Mouse (Mus musculus): ENCODE measurements at regions not wholly inside any gene's neighbourhood (a gene's known extent, or its start where the extent isn't known, plus 50 kb on each side); places are given as distances from the start of the nearest gene placed in this dataset.

DNA sequence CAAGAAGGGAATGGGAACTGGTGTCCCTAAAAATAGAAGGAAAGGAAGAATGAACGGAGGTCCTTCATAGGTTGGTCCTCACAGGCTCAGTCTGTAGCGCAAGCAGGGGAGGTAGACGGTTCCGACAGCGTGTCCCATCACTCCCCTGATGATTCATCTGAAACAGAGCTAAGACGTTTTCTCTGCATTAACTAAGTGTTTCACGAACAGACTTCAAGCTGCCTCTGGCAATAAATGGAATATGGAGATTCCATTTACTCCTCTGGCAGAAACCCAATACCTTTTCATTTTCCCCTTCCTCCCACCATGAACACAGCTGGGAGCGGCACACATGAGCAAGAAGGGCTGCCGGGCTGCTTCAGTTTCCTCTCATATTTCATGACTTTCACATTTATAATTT is 194.6 kb upstream of the Sox11 start:
- 62% methylated on average over 9 of the region's 9 CpGs for WGBS
- H3K4me2 ChIP-seq: no peak overlapping the region
- ATAC-seq (ENCODE audit: extremely low read depth, insufficient number of reproducible peaks, low FRiP score, low TSS enrichment): no peak

DNA sequence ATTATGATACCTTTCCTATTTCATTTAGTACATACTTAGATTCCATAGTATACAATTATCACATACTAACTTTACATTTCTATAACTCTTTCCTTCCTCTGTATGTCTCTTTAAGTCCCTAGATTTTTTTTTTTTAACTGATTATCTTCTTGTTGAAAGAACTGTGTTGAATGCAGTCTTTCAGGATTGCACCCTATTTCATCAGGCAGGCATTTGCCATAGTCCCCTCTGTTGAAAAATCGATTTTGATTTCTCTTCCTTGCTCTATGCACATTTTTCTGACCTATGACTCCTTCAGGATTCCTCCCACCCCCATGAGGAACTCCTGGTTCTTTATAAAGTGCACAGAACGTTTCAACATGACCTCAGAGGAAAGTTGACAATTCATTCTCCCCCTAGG is 183.2 kb upstream of the Sox11 start:
- no peaks in the 10 kb centered on the region for H3K36me3 ChIP-seq
- no peak overlapping the region for H3K27ac ChIP-seq (replicated peaks)
- no peak overlapping the region for H3K9ac ChIP-seq
- H3K4me1 ChIP-seq: no peaks in the 10 kb centered on the region
- WGBS: 47% methylated on average over 2 of the region's 2 CpGs
- no peak overlapping the region for H3K4me3 ChIP-seq
- no peak for ATAC-seq (ENCODE audit: extremely low read depth, insufficient number of reproducible peaks, low FRiP score, low TSS enrichment)
- H3K4me2 ChIP-seq: no peak overlapping the region
- H3K9me3 ChIP-seq: no peaks in the 10 kb centered on the region
- H3K27me3 ChIP-seq (replicated peaks): no peaks in the 10 kb centered on the region

More for the DNA sequence above, 194.6 kb upstream of the Sox11 start:
- H3K9me3 ChIP-seq: 0 out of 2 replicates have a peak, but pooled peaks cover 3% of the 10 kb centered on the region
- no peak overlapping the region for H3K9ac ChIP-seq
- H3K4me1 ChIP-seq: peaks cover 14% of the 10 kb centered on the region
- H3K36me3 ChIP-seq: no peaks in the 10 kb centered on the region
- H3K27me3 ChIP-seq (replicated peaks): no peaks in the 10 kb centered on the region
- H3K4me3 ChIP-seq: no peak overlapping the region
- H3K27ac ChIP-seq (replicated peaks): no peak overlapping the region

DNA sequence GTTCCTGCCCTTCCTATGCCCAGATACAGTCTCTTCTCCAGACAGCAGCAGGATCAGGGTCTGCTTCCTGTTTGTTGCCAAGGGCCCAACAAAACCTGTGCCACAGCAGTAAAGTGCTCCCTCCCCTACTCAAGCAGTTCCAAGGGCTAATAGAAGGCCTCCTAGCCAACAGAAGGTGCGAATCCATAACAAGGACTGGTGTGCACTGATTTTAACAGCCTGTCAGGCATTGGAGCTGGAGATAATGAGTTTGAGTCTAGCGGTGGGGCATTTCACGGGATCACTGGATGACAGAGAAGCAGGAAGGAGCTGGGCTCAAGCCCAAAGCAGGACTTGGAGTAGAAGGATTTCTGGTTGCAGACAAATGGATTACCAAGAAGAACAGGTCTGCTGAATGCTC is 170.9 kb upstream of the Sox11 start:
- H3K27ac ChIP-seq (replicated peaks): no peak overlapping the region
- no peak overlapping the region for H3K9ac ChIP-seq
- H3K9me3 ChIP-seq: no peaks in the 10 kb centered on the region
- H3K4me2 ChIP-seq: no peak overlapping the region
- no peaks in the 10 kb centered on the region for H3K27me3 ChIP-seq (replicated peaks)
- H3K4me3 ChIP-seq: no peak overlapping the region
- H3K36me3 ChIP-seq: no peaks in the 10 kb centered on the region
- 72% methylated on average over 3 of the region's 3 CpGs for WGBS
- H3K4me1 ChIP-seq: peaks cover 2% of the 10 kb centered on the region
- no peak for ATAC-seq (ENCODE audit: extremely low read depth, insufficient number of reproducible peaks, low FRiP score, low TSS enrichment)

DNA sequence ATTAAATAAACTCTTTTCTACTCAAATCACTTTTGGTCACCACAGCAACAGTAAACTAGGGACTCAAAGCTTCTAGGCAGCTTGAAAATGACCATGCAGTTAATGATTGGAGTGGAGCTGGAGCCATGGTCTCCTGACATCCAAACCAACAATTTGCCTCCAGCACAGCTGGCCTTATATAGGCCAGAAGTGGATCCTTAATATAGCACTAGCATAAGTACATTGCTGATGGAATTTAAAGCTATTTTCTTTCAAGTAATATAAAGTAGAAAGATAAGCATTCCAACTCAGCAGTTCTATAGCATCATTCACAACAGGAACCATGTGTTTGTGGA is 165.8 kb upstream of the Sox11 start:
- Histone ChIP-seq H3K27me3 (replicated peaks) (no peaks in the 10 kb centered on the region), H3K4me1 (peaks cover 5% of the 10 kb centered on the region), H3K4me3 (no peak overlapping the region), H3K4me2 (no peak overlapping the region), H3K9ac (no peak overlapping the region), H3K9me3 (no peaks in the 10 kb centered on the region), H3K36me3 (no peaks in the 10 kb centered on the region), H3K27ac (replicated peaks) (no peak overlapping the region)
- no peak for ATAC-seq (ENCODE audit: extremely low read depth, insufficient number of reproducible peaks, low FRiP score, low TSS enrichment)

DNA sequence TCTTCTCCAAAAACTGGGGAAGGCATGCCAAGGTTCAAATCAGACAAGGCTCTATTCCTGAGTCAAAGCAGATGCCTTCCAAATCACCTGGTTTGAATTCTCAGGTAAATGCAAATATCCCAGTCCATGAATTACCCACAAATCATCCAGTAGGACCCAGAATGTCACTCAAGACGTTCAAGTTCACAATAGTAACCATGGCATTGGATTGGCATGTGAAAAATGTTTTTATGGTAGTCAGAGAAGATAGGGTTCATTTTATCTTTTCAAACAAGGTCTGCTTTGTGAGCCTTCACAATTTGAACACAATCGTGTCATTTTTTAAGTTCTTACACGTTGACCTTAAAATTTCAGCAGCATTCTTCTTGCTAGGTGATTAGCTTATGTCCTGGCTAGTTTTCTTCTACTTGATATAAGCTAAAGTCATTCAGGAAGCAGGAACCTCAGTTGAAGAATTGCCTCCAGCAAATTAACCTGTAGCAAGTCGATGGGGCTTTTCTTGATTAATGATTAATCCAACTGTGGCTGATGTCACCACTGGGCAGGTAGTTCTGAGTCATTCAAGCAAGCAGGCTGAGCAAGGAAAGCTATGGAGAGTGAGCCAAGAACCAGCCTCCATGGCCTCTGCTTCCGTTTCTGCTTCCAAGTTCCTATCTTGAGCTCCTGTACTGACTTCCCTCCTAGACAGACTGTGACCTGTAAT is 165.3 kb upstream of the Sox11 start:
- Histone ChIP-seq H3K4me2 (no peak overlapping the region), H3K27ac (replicated peaks) (no peak overlapping the region), H3K36me3 (no peaks in the 10 kb centered on the region), H3K4me1 (peaks cover 5% of the 10 kb centered on the region), H3K9ac (no peak overlapping the region), H3K27me3 (replicated peaks) (no peaks in the 10 kb centered on the region), H3K4me3 (no peak overlapping the region), H3K9me3 (no peaks in the 10 kb centered on the region)
- no peak for ATAC-seq (ENCODE audit: extremely low read depth, insufficient number of reproducible peaks, low FRiP score, low TSS enrichment)
- WGBS: 57% methylated on average over 5 of the region's 5 CpGs

DNA sequence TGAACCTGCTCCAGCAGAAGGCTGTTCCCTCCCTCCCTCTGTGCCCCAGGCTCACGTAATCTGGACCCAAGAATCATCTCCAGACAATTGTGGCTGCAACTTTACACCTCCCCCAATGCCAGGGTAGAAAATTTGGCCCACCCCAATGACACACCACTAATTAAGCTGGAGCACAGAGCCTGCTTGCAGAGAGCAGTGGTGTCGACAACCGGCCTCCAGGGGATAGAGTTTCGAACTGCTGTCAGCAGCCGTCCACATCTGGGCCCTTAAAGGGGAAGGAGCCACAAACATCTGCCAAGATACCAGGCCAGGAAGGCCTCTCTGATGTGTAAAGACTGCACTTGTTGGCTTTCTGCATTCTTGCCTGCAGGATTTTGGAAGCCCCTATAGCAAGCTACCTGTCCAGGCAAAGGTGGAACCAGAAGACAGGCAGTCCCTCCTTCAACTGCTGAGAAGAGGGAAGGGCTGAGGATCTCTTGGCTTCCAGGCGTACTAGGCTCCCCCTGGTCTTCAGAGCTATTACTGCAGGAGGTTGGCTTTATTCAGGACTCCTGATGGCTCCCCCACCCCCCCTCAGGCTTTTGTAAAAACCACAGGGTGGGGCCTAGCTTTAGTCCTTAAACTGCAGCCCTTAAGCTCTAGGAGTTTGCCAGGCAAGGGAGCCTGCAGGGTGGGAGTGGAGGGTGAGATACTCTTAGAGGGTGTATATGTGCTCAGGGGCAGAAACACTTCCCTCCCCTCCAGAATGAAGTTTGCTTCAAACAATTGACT is 160.5 kb upstream of the Sox11 start:
- Histone ChIP-seq H3K4me3 (no peak overlapping the region), H3K9ac (no peak overlapping the region), H3K27ac (replicated peaks) (no peak overlapping the region), H3K4me1 (peaks cover 8% of the 10 kb centered on the region), H3K4me2 (no peak overlapping the region), H3K36me3 (no peaks in the 10 kb centered on the region), H3K27me3 (replicated peaks) (no peaks in the 10 kb centered on the region), H3K9me3 (no peaks in the 10 kb centered on the region)
- 33% methylated on average over 6 of the region's 6 CpGs for WGBS
- no peak for ATAC-seq (ENCODE audit: extremely low read depth, insufficient number of reproducible peaks, low FRiP score, low TSS enrichment)

DNA sequence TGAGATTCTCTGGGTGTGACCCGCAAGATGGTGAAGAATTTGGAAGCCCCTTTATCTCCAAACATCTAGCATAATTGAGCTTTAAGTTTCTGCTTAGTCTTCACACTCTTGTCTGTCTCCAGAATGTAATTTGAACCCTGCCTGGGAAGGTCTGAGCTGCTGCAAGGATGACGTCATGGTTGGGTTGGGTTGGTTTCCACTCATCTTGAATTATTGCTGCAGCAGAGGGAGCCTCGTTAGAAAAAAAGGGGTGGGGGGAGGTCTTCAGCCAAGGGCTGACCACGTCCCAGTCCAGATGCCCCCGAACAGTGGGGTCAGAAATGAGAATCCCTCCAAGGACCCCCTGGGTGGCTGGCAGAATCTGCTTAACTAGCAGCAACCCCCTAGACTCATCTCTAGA is 158.1 kb upstream of the Sox11 start:
- WGBS: 25% methylated on average over 5 of the region's 5 CpGs
- ATAC-seq (ENCODE audit: extremely low read depth, insufficient number of reproducible peaks, low FRiP score, low TSS enrichment): no peak
- Histone ChIP-seq H3K27ac (replicated peaks) (no peak overlapping the region), H3K9ac (no peak overlapping the region), H3K4me1 (peaks cover 13% of the 10 kb centered on the region), H3K4me3 (no peak overlapping the region), H3K27me3 (replicated peaks) (no peaks in the 10 kb centered on the region), H3K9me3 (no peaks in the 10 kb centered on the region), H3K36me3 (no peaks in the 10 kb centered on the region), H3K4me2 (no peak overlapping the region)

DNA sequence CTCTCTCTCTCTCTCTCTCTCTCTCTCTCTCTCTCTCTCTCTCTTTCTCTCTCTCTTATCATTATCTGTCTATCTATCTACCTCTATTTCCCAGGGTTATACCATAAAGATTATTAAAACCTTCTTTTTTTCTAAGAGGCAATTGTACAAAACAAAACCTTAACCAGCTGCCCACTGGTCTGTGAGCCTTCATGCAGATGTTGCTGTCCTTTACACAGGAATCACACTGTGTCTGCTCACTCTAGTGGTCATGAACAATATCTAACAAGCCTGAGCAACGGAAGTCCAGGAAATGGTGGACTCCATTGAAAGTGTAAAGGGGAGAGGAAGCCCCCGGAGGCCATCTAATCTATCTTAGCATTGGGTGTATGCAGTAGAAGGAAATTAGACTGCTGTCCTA is 156.9 kb upstream of the Sox11 start:
- ATAC-seq (ENCODE audit: extremely low read depth, insufficient number of reproducible peaks, low FRiP score, low TSS enrichment): no peak
- Histone ChIP-seq H3K4me3 (no peak overlapping the region), H3K27me3 (replicated peaks) (no peaks in the 10 kb centered on the region), H3K9ac (no peak overlapping the region), H3K4me2 (no peak overlapping the region), H3K9me3 (no peaks in the 10 kb centered on the region), H3K27ac (replicated peaks) (no peak overlapping the region), H3K36me3 (no peaks in the 10 kb centered on the region), H3K4me1 (peaks cover 18% of the 10 kb centered on the region)
- WGBS: 58% methylated on average over 2 of the region's 2 CpGs

DNA sequence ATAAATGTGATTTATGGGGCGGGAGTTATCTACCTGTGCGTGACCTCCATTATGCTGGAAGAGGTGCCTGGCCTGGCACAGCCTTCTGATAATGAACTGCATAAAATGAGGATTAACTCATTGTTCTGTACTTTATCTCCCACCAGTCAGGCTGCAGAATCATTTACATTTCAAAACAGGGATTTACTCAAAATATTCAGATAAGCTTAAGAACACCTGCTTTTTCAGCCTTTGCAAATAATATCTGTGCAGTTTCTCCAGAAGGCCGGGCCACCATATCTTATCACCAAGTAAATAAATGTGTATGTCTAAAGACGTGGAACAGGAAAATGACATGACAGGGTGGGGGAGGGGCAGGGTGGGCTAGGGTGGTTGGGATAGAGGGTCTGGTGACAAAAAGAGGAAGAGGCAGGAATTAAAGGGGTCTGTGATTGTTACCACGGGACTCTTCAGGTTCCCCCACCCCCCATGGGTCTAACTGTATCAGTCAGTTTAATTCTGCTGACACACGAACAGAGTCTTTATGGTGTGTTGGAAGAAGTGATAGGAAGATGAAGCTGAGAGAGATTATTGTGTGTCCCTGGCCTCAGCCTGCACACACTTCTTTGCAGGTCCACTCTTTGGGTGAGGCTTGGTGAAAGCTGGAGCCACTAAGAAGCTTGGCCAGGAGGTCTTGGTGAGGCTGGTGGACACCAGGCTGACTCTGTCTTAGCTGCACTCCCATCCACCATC is 154.6 kb upstream of the Sox11 start:
- no peak for ATAC-seq (ENCODE audit: extremely low read depth, insufficient number of reproducible peaks, low FRiP score, low TSS enrichment)
- no peak overlapping the region for H3K27ac ChIP-seq (replicated peaks)
- no peaks in the 10 kb centered on the region for H3K9me3 ChIP-seq
- H3K27me3 ChIP-seq (replicated peaks): no peaks in the 10 kb centered on the region
- H3K9ac ChIP-seq: no peak overlapping the region
- H3K4me2 ChIP-seq: no peak overlapping the region
- WGBS: 46% methylated on average over 6 of the region's 6 CpGs
- H3K4me3 ChIP-seq: no peak overlapping the region
- no peaks in the 10 kb centered on the region for H3K36me3 ChIP-seq
- H3K4me1 ChIP-seq: peaks cover 25% of the 10 kb centered on the region

DNA sequence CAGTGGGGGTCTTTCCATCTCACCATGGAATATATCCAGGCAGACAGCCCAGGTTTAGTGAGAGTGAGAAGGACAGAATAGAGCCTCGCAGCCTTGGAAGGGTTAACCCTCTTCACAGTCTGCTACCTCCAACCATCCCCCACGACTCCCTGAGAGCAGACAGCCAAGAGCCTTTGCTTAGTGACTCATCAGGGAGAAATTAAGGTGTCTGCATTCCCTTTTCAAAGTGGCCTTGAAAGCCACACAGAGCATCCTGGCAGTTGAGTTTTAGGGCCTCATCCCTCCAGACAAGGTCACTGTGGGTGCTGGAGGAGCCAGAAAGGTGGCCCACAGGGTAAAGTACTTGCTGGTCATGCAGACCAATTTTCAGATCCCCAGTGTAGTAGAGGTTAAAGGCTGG is 149.9 kb upstream of the Sox11 start:
- Histone ChIP-seq H3K27ac (replicated peaks) (no peak overlapping the region), H3K36me3 (no peaks in the 10 kb centered on the region), H3K4me1 (peaks cover 20% of the 10 kb centered on the region), H3K27me3 (replicated peaks) (no peaks in the 10 kb centered on the region), H3K9me3 (no peaks in the 10 kb centered on the region), H3K4me3 (no peak overlapping the region), H3K9ac (no peak overlapping the region), H3K4me2 (no peak overlapping the region)
- 7% methylated on average over 2 of the region's 2 CpGs for WGBS
- no peak for ATAC-seq (ENCODE audit: extremely low read depth, insufficient number of reproducible peaks, low FRiP score, low TSS enrichment)

DNA sequence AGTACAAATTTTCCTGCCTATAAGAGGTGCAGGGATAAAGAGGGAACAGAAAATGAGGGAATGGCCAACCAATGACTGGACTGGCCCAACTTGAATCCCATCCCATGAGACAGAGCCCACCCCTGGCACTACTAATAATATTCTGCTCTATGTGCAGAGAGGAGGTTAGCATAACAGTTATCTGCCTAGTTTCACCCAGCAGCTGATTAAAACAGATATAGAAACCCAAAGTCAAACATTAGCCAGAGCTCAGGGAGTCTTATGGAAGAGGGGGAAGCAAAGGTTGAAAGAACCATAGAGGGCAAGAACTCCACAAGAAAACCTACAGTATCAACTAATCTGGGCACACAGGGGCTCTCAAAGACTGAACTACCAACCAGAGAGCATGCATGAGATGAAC is 138.9 kb upstream of the Sox11 start:
- H3K27me3 ChIP-seq (replicated peaks): no peaks in the 10 kb centered on the region
- H3K4me3 ChIP-seq: no peak overlapping the region
- no peak overlapping the region for H3K9ac ChIP-seq
- H3K27ac ChIP-seq (replicated peaks): no peak overlapping the region
- H3K4me2 ChIP-seq: no peak overlapping the region
- no peaks in the 10 kb centered on the region for H3K4me1 ChIP-seq
- no peaks in the 10 kb centered on the region for H3K9me3 ChIP-seq
- no peak for ATAC-seq (ENCODE audit: extremely low read depth, insufficient number of reproducible peaks, low FRiP score, low TSS enrichment)
- H3K36me3 ChIP-seq: no peaks in the 10 kb centered on the region

DNA sequence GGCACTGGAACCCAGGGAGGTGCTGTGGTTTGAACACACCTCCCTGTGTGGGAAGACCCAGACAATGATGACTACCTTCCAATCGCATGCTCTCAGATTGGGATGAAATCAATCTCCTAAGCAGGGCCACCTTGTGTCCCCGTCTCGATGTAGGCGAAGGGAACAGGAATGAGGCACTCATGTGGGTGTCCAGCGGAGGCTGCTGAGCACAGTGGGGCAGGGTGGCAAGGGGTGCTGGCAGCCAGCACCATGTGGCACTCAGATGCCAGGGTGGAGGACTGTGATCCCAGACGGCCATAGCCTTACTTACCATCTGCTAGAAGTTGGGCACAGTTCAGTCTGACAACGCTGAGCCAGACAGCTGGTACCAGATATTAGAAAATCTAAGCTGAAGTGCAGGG is 137.2 kb upstream of the Sox11 start:
- Histone ChIP-seq H3K27ac (replicated peaks) (no peak overlapping the region), H3K4me2 (no peak overlapping the region), H3K9ac (no peak overlapping the region), H3K27me3 (replicated peaks) (no peaks in the 10 kb centered on the region), H3K4me1 (no peaks in the 10 kb centered on the region), H3K36me3 (no peaks in the 10 kb centered on the region), H3K9me3 (no peaks in the 10 kb centered on the region), H3K4me3 (no peak overlapping the region)
- 78% methylated on average over 7 of the region's 7 CpGs for WGBS
- no peak for ATAC-seq (ENCODE audit: extremely low read depth, insufficient number of reproducible peaks, low FRiP score, low TSS enrichment)

All from heart, embryonic 13.5 days (tissue).